Comparison of ENCODE assay signal across 20 mouse cellular contexts in genomic region chr1:52143596-52144156, GRCm38 (mm10).
"Had no signal": no experiment of that assay in that cellular context is flagged by ENCODE, and none has a peak within 500 bp of the region (broad histone marks: within the 10 kb centered on the region; RNA-seq: fewer than 3 reads in every experiment).

No protein-coding gene starts in this region.

- DNase-seq: kidney, adult 2 months; kidney, postnatal 10 days; kidney, postnatal 4 days; left cerebral cortex, postnatal 4 days; lung, adult 18-20 months; lung, postnatal 36 days; thymus, postnatal 25 days had no signal

- H3K9me3 ChIP-seq: kidney, embryonic 15.5 days; limb, embryonic 12.5 days; limb, embryonic 15.5 days; liver, embryonic 15.5 days; lung, embryonic 15.5 days; megakaryocyte, embryonic 14.5 days; midbrain, embryonic 10.5 days; midbrain, embryonic 13.5 days; neural tube, embryonic 13.5 days had no signal

- H3K36me3 ChIP-seq: midbrain, embryonic 10.5 days had no signal

- H3K4me3 ChIP-seq: kidney, embryonic 15.5 days; limb, embryonic 12.5 days; limb, embryonic 15.5 days; liver, embryonic 15.5 days; lung, embryonic 15.5 days; megakaryocyte, embryonic 14.5 days; midbrain, embryonic 10.5 days; midbrain, embryonic 13.5 days; myocyte; neural tube, embryonic 13.5 days had no signal

- H3K4me1 ChIP-seq: limb, embryonic 15.5 days; liver, embryonic 15.5 days; lung, embryonic 15.5 days had no signal

- ATAC-seq: midbrain, embryonic 13.5 days; midbrain, embryonic 16.5 days had no signal

- H3K9ac ChIP-seq: kidney, embryonic 15.5 days; limb, embryonic 12.5 days; limb, embryonic 15.5 days; liver, embryonic 15.5 days; lung, embryonic 15.5 days; midbrain, embryonic 13.5 days; neural tube, embryonic 13.5 days had no signal

- H3K4me2 ChIP-seq: kidney, embryonic 15.5 days; limb, embryonic 12.5 days; limb, embryonic 15.5 days; liver, embryonic 11.5 days; liver, embryonic 15.5 days; lung, embryonic 15.5 days; midbrain, embryonic 13.5 days; neural tube, embryonic 13.5 days had no signal

- H3K27me3 ChIP-seq: kidney, embryonic 15.5 days; limb, embryonic 15.5 days; liver, embryonic 15.5 days; lung, embryonic 15.5 days; megakaryocyte, embryonic 14.5 days; midbrain, embryonic 13.5 days; neural tube, embryonic 13.5 days had no signal

- H3K27ac ChIP-seq: kidney, embryonic 15.5 days; limb, embryonic 12.5 days; limb, embryonic 15.5 days; liver, embryonic 15.5 days; lung, embryonic 15.5 days; midbrain, embryonic 10.5 days; midbrain, embryonic 13.5 days; neural tube, embryonic 13.5 days; stomach, postnatal 0 days had no signal
